Mouse (Mus musculus) limb, embryonic 10.5 days (tissue): Measurements from ENCODE around the gene BC005624. TPM values are rescaled to one million over a fixed set of nuclear protein-coding genes. Genes with fewer than 3 reads are reported as not detected.
"Not testable (repeated sequence)": the region's sequence is repeated elsewhere in the genome, so short reads cannot be mapped to it uniquely, and the experiment has no call there.

Experiments used
- DNase-seq: peaks from one replicate; pipeline ENCODE4 v3.0.0-alpha.2; 2017; ENCODE audit warnings: low spot score
- H3K27ac ChIP-seq: fragments of 300-500 bp; sonication (generic); 2 replicates; pipeline ENCODE4 v1.5.1; 2016; ENCODE audit warnings: mild to moderate bottlenecking
- H3K27me3 ChIP-seq: fragments of 300-500 bp; sonication (generic); 2 replicates; pipeline ENCODE4 v1.6.1; 2016; ENCODE audit warnings: low read depth, mild to moderate bottlenecking; ENCODE audit not compliant: poor library complexity, severe bottlenecking
- H3K36me3 ChIP-seq: fragments of 300-500 bp; sonication (generic); 2 replicates; pipeline ENCODE4 v1.6.1; 2016; ENCODE audit warnings: mild to moderate bottlenecking, moderate library complexity
- H3K4me1 ChIP-seq: fragments of 300-500 bp; sonication (generic); 2 replicates; pipeline ENCODE4 v1.6.1; 2016
- H3K4me3 ChIP-seq: fragments of 300-500 bp; sonication (generic); 2 replicates; pipeline ENCODE4 v1.5.1; 2016; ENCODE audit warnings: mild to moderate bottlenecking, moderate library complexity
- H3K9me3 ChIP-seq: fragments of 300-500 bp; sonication (generic); replicated peaks from 2 replicates; pipeline ENCODE4 v1.6.1; 2016; ENCODE audit warnings: mild to moderate bottlenecking
- WGBS: fragments of 180-500 bp; shearing (Covaris S2); methylation state at CpG from one replicate; pipeline ENCODE4 v1.1.7; 2016; 5-methylcytosine and 5-hydroxymethylcytosine counted together
- polyA plus RNA-seq: library from polyadenylated mRNA; unstranded; fragments of >200 nt; fragmentation: Nextera tagmentation; extraction: Ambion mirVana; gene quantifications from 2 replicates; pipeline ENCODE4 v1.2.1, GENCODE M21; 2016

The BC005624 gene
- polyA plus RNA-seq, 1 experiment from 2014 or later, result 50.5 TPM

GRCm38 (mm10) chr2:30933917-30934450 is 48.0 kb downstream of the BC005624 start:
- 24% methylated on average over 7 of the region's 7 CpGs for WGBS
- Histone ChIP-seq H3K36me3 (no peaks in the 10 kb centered on the region), H3K27ac (no peak overlapping the region)

GRCm38 (mm10) chr2:30933032-30933431 is 49.0 kb downstream of the BC005624 start:
- 85% methylated on average over 6 of the region's 6 CpGs for WGBS
- no peaks in the 10 kb centered on the region for H3K36me3 ChIP-seq
- no peak for DNase-seq

More at GRCm38 (mm10) chr2:30933917-30934450, 48.0 kb downstream of the BC005624 start:
- Histone ChIP-seq H3K4me1 (peaks cover 11% of the 10 kb centered on the region), H3K4me3 (no peak overlapping the region), H3K27me3 (no peaks in the 10 kb centered on the region), H3K9me3 (no peaks in the 10 kb centered on the region)
- DNase-seq, result peak; percentile 83

GRCm38 (mm10) chr2:30931922-30932321 is 50.1 kb downstream of the BC005624 start:
- Histone ChIP-seq H3K9me3 (no peaks in the 10 kb centered on the region), H3K27ac (no peak overlapping the region), H3K36me3 (no peaks in the 10 kb centered on the region), H3K27me3 (no peaks in the 10 kb centered on the region), H3K4me1 (peaks cover 31% of the 10 kb centered on the region), H3K4me3 (no peak overlapping the region)
- WGBS, result 85% methylated on average over 3 of the region's 3 CpGs
- DNase-seq, result no peak

More at GRCm38 (mm10) chr2:30933032-30933431, 49.0 kb downstream of the BC005624 start:
- no peak overlapping the region for H3K27ac ChIP-seq
- H3K4me1 ChIP-seq, result peaks cover 20% of the 10 kb centered on the region
- H3K4me3 ChIP-seq, result no peak overlapping the region
- no peaks in the 10 kb centered on the region for H3K9me3 ChIP-seq
- no peaks in the 10 kb centered on the region for H3K27me3 ChIP-seq

GRCm38 (mm10) chr2:30930846-30931245 is 51.2 kb downstream of the BC005624 start:
- H3K9me3 ChIP-seq, H3K36me3 ChIP-seq, H3K27ac ChIP-seq, H3K4me3 ChIP-seq, H3K27me3 ChIP-seq, DNase-seq: not testable (repeated sequence)
- peaks cover 35% of the 10 kb centered on the region for H3K4me1 ChIP-seq
- WGBS, result 86% methylated on average over 2 of the region's 2 CpGs

- Histone ChIP-seq H3K27ac (peak within 1 kb of the TSS; percentile 21; the same call in 1 of the 2 replicates), H3K9me3 (no peaks in the 10 kb centered on the region)
These were observed 52.4 kb downstream of the BC005624 start, which contains the start of gene Ptges for GRCm38 (mm10) chr2:30929483-30930045. Ptges (minus strand) TSS chr2:30929863.

GRCm38 (mm10) chr2:30928893-30929482 is 53.0 kb downstream of the BC005624 start:
- Histone ChIP-seq H3K4me3 (peak overlapping the region; percentile 40), H3K4me1 (peaks cover 35% of the 10 kb centered on the region), H3K27ac (peak overlapping the region; percentile 21; the same call in 1 of the 2 replicates), H3K9me3 (no peaks in the 10 kb centered on the region), H3K27me3 (no peaks in the 10 kb centered on the region), H3K36me3 (no peaks in the 10 kb centered on the region)
- 25% methylated on average over 12 of the region's 12 CpGs for WGBS
- DNase-seq, result no peak

More at GRCm38 (mm10) chr2:30929483-30930045, 52.4 kb downstream of the BC005624 start, which contains the start of gene Ptges:
- H3K36me3 ChIP-seq, result no peaks in the 10 kb centered on the region
- peaks cover 35% of the 10 kb centered on the region for H3K4me1 ChIP-seq
- WGBS, result 5% methylated on average over 23 of the region's 23 CpGs
- peak within 1 kb of the TSS; percentile 40 for H3K4me3 ChIP-seq
- peak; percentile 82 for DNase-seq
- no peaks in the 10 kb centered on the region for H3K27me3 ChIP-seq

- DNase-seq, result peak; percentile 90
- H3K27me3 ChIP-seq, result no peaks in the 10 kb centered on the region
- no peaks in the 10 kb centered on the region for H3K9me3 ChIP-seq
- peak overlapping the region; percentile 38; the same call in 1 of the 2 replicates for H3K27ac ChIP-seq
- H3K4me1 ChIP-seq, result peaks cover 35% of the 10 kb centered on the region
- 24% methylated on average over 14 of the region's 14 CpGs for WGBS
- no peaks in the 10 kb centered on the region for H3K36me3 ChIP-seq
- H3K4me3 ChIP-seq, result no peak overlapping the region
These were observed 54.0 kb downstream of the BC005624 start for GRCm38 (mm10) chr2:30927844-30928628.

- Histone ChIP-seq H3K4me1 (peaks cover 35% of the 10 kb centered on the region), H3K9me3 (no peaks in the 10 kb centered on the region), H3K4me3 (no peak overlapping the region), H3K27me3 (no peaks in the 10 kb centered on the region), H3K27ac (peak overlapping the region; percentile 28; the same call in 1 of the 2 replicates), H3K36me3 (no peaks in the 10 kb centered on the region)
- 62% methylated on average over 9 of the region's 9 CpGs for WGBS
- no peak for DNase-seq
These were observed 54.7 kb downstream of the BC005624 start for GRCm38 (mm10) chr2:30927151-30927781.

- peaks cover 35% of the 10 kb centered on the region for H3K4me1 ChIP-seq
- peak overlapping the region; percentile 28; the same call in 1 of the 2 replicates for H3K27ac ChIP-seq
- H3K36me3 ChIP-seq, result no peaks in the 10 kb centered on the region
- H3K4me3 ChIP-seq, result no peak overlapping the region
- 85% methylated on average over 4 of the region's 4 CpGs for WGBS
- no peaks in the 10 kb centered on the region for H3K27me3 ChIP-seq
- DNase-seq, result no peak
- H3K9me3 ChIP-seq, result no peaks in the 10 kb centered on the region
These were observed 55.6 kb downstream of the BC005624 start for GRCm38 (mm10) chr2:30926381-30926780.

GRCm38 (mm10) chr2:30925181-30925580 is 56.8 kb downstream of the BC005624 start:
- H3K27ac ChIP-seq, result 0 out of 2 replicates have a peak overlapping the region, but pooled peaks have one; percentile 25
- H3K4me3 ChIP-seq, result no peak overlapping the region
- H3K4me1 ChIP-seq, result peaks cover 35% of the 10 kb centered on the region
- no peak for DNase-seq
- H3K36me3 ChIP-seq, result no peaks in the 10 kb centered on the region
- H3K9me3 ChIP-seq, result no peaks in the 10 kb centered on the region
- no peaks in the 10 kb centered on the region for H3K27me3 ChIP-seq
- 83% methylated on average over 4 of the region's 4 CpGs for WGBS

GRCm38 (mm10) chr2:30923099-30923498 is 58.9 kb downstream of the BC005624 start:
- Histone ChIP-seq H3K36me3 (no peaks in the 10 kb centered on the region), H3K27ac (no peak overlapping the region), H3K4me3 (no peak overlapping the region), H3K27me3 (no peaks in the 10 kb centered on the region), H3K4me1 (peaks cover 26% of the 10 kb centered on the region), H3K9me3 (no peaks in the 10 kb centered on the region)
- DNase-seq, result no peak
- 73% methylated on average over 3 of the region's 3 CpGs for WGBS
